Mouse (Mus musculus) liver, postnatal 0 days (tissue): ENCODE results near the gene Chst3.

Experiments
- CTCF ChIP-seq: sonication (generic); IDR thresholded peaks from 2 replicates; pipeline ENCODE4 v1.5.1; 2016; ENCODE audit warnings: antibody characterized with exemption, low read depth
- EP300 ChIP-seq: IDR thresholded peaks from 2 replicates; pipeline ENCODE4 v1.6.1; 2016; ENCODE audit warnings: antibody characterized with exemption, low read depth, mild to moderate bottlenecking

DNA sequence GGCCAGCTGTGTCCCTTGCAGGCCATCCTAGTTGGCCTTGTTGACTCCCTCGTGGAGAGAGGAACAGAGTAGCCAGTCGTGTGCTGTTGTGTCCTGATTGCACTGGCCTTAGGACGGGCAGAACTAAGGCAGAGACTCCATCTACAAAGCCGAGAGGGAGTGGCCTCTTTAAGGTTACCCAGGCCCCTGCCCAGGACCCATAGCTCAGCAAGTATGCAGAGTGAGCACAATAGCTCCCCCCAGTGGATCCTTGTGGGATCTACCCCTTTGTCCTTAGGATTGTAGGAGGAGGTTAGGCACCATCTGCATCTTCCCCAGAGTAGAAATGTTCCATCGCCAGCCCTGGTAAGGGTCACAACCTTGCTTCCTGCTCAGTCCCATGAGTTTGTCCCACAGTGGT, 27.5 kb upstream of the Chst3 start:
- no peak for TF ChIP-seq EP300
- peak; percentile 81 for TF ChIP-seq CTCF
